ENCODE assay signal across 8 mouse cellular contexts in the genomic region with DNA sequence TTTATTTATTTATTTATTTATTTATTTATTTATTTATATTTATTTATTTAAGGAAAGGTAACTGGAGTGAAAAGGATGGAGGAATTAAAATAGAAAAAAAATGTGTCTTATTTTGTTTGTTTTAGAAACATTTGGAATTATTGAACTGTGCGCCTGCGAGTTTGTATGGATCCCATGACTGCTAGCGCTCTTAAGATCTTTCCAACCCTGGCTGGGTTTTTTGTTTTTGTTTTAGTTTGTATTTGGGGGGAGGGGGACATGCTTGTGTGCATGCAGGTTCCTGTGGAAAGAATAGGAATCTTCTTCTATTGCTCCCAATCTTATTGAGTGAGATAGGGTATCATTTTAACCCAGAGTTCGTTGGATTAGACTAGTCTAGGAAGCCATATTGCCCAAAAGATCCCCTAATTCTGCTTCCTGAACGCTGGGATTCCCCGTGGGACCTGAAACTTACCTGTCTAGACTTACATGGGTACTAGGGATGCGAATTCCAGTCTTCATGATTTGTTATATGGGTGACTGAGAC. TPM values are rescaled to one million over a fixed set of nuclear protein-coding genes. Genes with fewer than 3 reads are reported as not detected.
DNase-seq lines count a peak whose midpoint lies in the region; ATAC-seq and TF ChIP-seq lines count a peak whose summit lies in the region.

No protein-coding gene starts in this region.

- peak overlapping the region; percentile 48; the same call in 1 of the 2 replicates for H3K9ac ChIP-seq in embryonic facial prominence, embryonic 14.5 days (ENCODE audit: low read depth, low read length)
- H3K9ac ChIP-seq in intestine, postnatal 0 days (ENCODE audit: low read depth, low read length), result no peak overlapping the region
- H3K9ac ChIP-seq in neural tube, embryonic 14.5 days (replicated peaks; ENCODE audit: low read depth, low read length), result peak overlapping the region; percentile 34; the same call in 1 of the 2 replicates

- TF ChIP-seq CTCF in intestine, postnatal 0 days (IDR thresholded peaks at IDR 0.05; ENCODE audit: low read depth), result no peak

- WGBS in embryonic facial prominence, embryonic 14.5 days, result 26% methylated on average over 7 of the region's 7 CpGs
- WGBS in intestine, postnatal 0 days, result 31% methylated on average over 7 of the region's 7 CpGs
- WGBS in neural tube, embryonic 14.5 days, result 25% methylated on average over 7 of the region's 7 CpGs

- H3K4me3 ChIP-seq in embryonic facial prominence, embryonic 14.5 days (ENCODE audit: low read depth, low read length), result peak overlapping the region; percentile 77
- H3K4me3 ChIP-seq in intestine, postnatal 0 days (ENCODE audit: low read depth, low read length), result peak overlapping the region; percentile 74
- H3K4me3 ChIP-seq in neural tube, embryonic 14.5 days (ENCODE audit: low read depth, low read length), result peak overlapping the region; percentile 73

- peaks cover 27% of the 10 kb centered on the region for H3K36me3 ChIP-seq in embryonic facial prominence, embryonic 14.5 days (ENCODE audit: control insufficient read depth, insufficient read depth, low read length)
- H3K36me3 ChIP-seq in intestine, postnatal 0 days (ENCODE audit: control insufficient read depth, insufficient read depth), result peaks cover 11% of the 10 kb centered on the region; the same call in 1 of the 2 replicates
- peaks cover 8% of the 10 kb centered on the region for H3K36me3 ChIP-seq in neural tube, embryonic 14.5 days (ENCODE audit: control insufficient read depth, insufficient read depth, low read length)

- peaks cover 6% of the 10 kb centered on the region; the same call in 1 of the 2 replicates for H3K4me1 ChIP-seq in embryonic facial prominence, embryonic 14.5 days (ENCODE audit: control insufficient read depth, insufficient read depth, low read length)
- no peaks in the 10 kb centered on the region; the same call in 1 of the 2 replicates for H3K4me1 ChIP-seq in intestine, postnatal 0 days (replicated peaks; ENCODE audit: control insufficient read depth, insufficient read depth, low read length)
- peaks cover 7% of the 10 kb centered on the region for H3K4me1 ChIP-seq in neural tube, embryonic 14.5 days (ENCODE audit: control insufficient read depth, insufficient read depth, low read length)

- H3K4me2 ChIP-seq in embryonic facial prominence, embryonic 14.5 days (ENCODE audit: low read depth, low read length), result peak overlapping the region; percentile 83
- H3K4me2 ChIP-seq in intestine, postnatal 0 days (replicated peaks; ENCODE audit: low read depth), result peak overlapping the region; percentile 61
- H3K4me2 ChIP-seq in neural tube, embryonic 14.5 days (ENCODE audit: low read depth, low read length), result peak overlapping the region; percentile 52

- DNase-seq in left cerebral cortex, postnatal 4 days, result peak; percentile 5
- no peak for DNase-seq in left cerebral cortex, adult 8-10 months (ENCODE audit: low spot score in 2 of 2)
- DNase-seq in embryonic facial prominence, embryonic 14.5 days (ENCODE audit: low spot score), result no peak
- no peak for DNase-seq in gastrocnemius, postnatal 36 days
- DNase-seq in lung, postnatal 14 days, result no peak
- no peak for DNase-seq in spleen, postnatal 14 days (ENCODE audit: low spot score in 2 of 2)

- no peak; the same call in 1 of the 2 replicates for ATAC-seq in embryonic facial prominence, embryonic 14.5 days (ENCODE audit: low read depth)
- no peak for ATAC-seq in intestine, postnatal 0 days
- no peak for ATAC-seq in neural tube, embryonic 14.5 days (ENCODE audit: low read depth)

- H3K27ac ChIP-seq in embryonic facial prominence, embryonic 14.5 days (replicated peaks; ENCODE audit: low read depth, low read length), result no peak overlapping the region
- H3K27ac ChIP-seq in intestine, postnatal 0 days (ENCODE audit: low read depth, low read length), result no peak overlapping the region
- H3K27ac ChIP-seq in neural tube, embryonic 14.5 days (ENCODE audit: low read depth, low read length), result peak overlapping the region; percentile 52; the same call in 1 of the 2 replicates

- intact Hi-C loops in left cerebral cortex, postnatal 4 days (cut with DNase I), result no loop called here
- intact Hi-C loops in gastrocnemius, postnatal 36 days (cut with DNase I), result no loop called here

- no peaks in the 10 kb centered on the region for H3K9me3 ChIP-seq in embryonic facial prominence, embryonic 14.5 days (ENCODE audit: control insufficient read depth, low read length)
- H3K9me3 ChIP-seq in intestine, postnatal 0 days (ENCODE audit: control insufficient read depth), result no peaks in the 10 kb centered on the region
- H3K9me3 ChIP-seq in neural tube, embryonic 14.5 days (ENCODE audit: control insufficient read depth, low read length), result no peaks in the 10 kb centered on the region

- H3K27me3 ChIP-seq in embryonic facial prominence, embryonic 14.5 days (replicated peaks; ENCODE audit: control insufficient read depth, insufficient read depth, low read length), result no peaks in the 10 kb centered on the region
- H3K27me3 ChIP-seq in intestine, postnatal 0 days (replicated peaks; ENCODE audit: control insufficient read depth, insufficient read depth, low read length), result no peaks in the 10 kb centered on the region
- no peaks in the 10 kb centered on the region for H3K27me3 ChIP-seq in neural tube, embryonic 14.5 days (ENCODE audit: control insufficient read depth, insufficient read depth, low read length)

RNA-seq across cellular contexts. Expression of gene Cwf19l1, which starts 0.3 kb away (rescaled TPM):
- total RNA-seq in left cerebral cortex, postnatal 4 days (2021), result 10 to 100 TPM; 21.7 to 24.4 TPM
- 10 to 100 TPM; 18.1 to 22.0 (median 19.1) TPM for total RNA-seq in left cerebral cortex, adult 8-10 months (2022)
- polyA plus RNA-seq in embryonic facial prominence, embryonic 14.5 days (2014; fragmentation: Nextera tagmentation; extraction: Ambion mirVana), result 23.0 and 29.5 TPM in 2 replicates
- polyA plus RNA-seq in intestine, postnatal 0 days (2015; fragmentation: Nextera tagmentation; extraction: Ambion mirVana), result 10.7 and 12.5 TPM in 2 replicates
- 32.2 and 35.6 TPM in 2 replicates for polyA plus RNA-seq in neural tube, embryonic 14.5 days (2014; fragmentation: Nextera tagmentation; extraction: Ambion mirVana)
- total RNA-seq in gastrocnemius, postnatal 36 days (2021), result 1 to 10 TPM; 5.6 to 5.9 TPM

RNA-seq across cellular contexts. Expression of gene Bloc1s2, which starts 10.2 kb away (rescaled TPM):
- 10 to 100 TPM; 87.2 to 92.2 TPM for total RNA-seq in left cerebral cortex, postnatal 4 days (2021)
- 10 to 100 TPM; 53.2 to 61.1 (median 58.7) TPM for total RNA-seq in left cerebral cortex, adult 8-10 months (2022)
- polyA plus RNA-seq in embryonic facial prominence, embryonic 14.5 days (2014; fragmentation: Nextera tagmentation; extraction: Ambion mirVana), result 79.1 and 79.6 TPM in 2 replicates
- polyA plus RNA-seq in intestine, postnatal 0 days (2015; fragmentation: Nextera tagmentation; extraction: Ambion mirVana), result 76.2 and 78.4 TPM in 2 replicates
- polyA plus RNA-seq in neural tube, embryonic 14.5 days (2014; fragmentation: Nextera tagmentation; extraction: Ambion mirVana), result 178 and 189 TPM in 2 replicates
- total RNA-seq in gastrocnemius, postnatal 36 days (2021), result 10 to 100 TPM; 11.5 to 12.3 TPM

RNA-seq across cellular contexts. Expression of gene Chuk, which starts 28.7 kb away (rescaled TPM):
- 10 to 100 TPM; 61.4 to 64.7 TPM for total RNA-seq in left cerebral cortex, postnatal 4 days (2021)
- total RNA-seq in left cerebral cortex, adult 8-10 months (2022), result 10 to 100 TPM; 39.6 to 46.5 (median 44.0) TPM
- polyA plus RNA-seq in embryonic facial prominence, embryonic 14.5 days (2014; fragmentation: Nextera tagmentation; extraction: Ambion mirVana), result 32.0 and 37.3 TPM in 2 replicates
- polyA plus RNA-seq in intestine, postnatal 0 days (2015; fragmentation: Nextera tagmentation; extraction: Ambion mirVana), result 41.2 and 46.7 TPM in 2 replicates
- 68.8 and 70.0 TPM in 2 replicates for polyA plus RNA-seq in neural tube, embryonic 14.5 days (2014; fragmentation: Nextera tagmentation; extraction: Ambion mirVana)
- 10 to 100 TPM; 13.7 to 17.8 TPM for total RNA-seq in gastrocnemius, postnatal 36 days (2021)

RNA-seq across cellular contexts. Expression of gene Pkd2l1, which starts 56.2 kb away (rescaled TPM):
- not detected for total RNA-seq in left cerebral cortex, postnatal 4 days (2021)
- total RNA-seq in left cerebral cortex, adult 8-10 months (2022), result under 1 TPM; 0.17 to 0.59 (median 0.44) TPM
- polyA plus RNA-seq in embryonic facial prominence, embryonic 14.5 days (2014; fragmentation: Nextera tagmentation; extraction: Ambion mirVana), result 0.11 TPM in 1 of 2 replicates, not detected in the other
- not detected in 2 replicates for polyA plus RNA-seq in intestine, postnatal 0 days (2015; fragmentation: Nextera tagmentation; extraction: Ambion mirVana)
- 3.0 and 4.0 TPM in 2 replicates for polyA plus RNA-seq in neural tube, embryonic 14.5 days (2014; fragmentation: Nextera tagmentation; extraction: Ambion mirVana)
- not detected for total RNA-seq in gastrocnemius, postnatal 36 days (2021)

Comparison
In these comparisons a context has a peak if more than half of its experiments do, and no peak if none do; other contexts are left out.
1. RNA of gene Bloc1s2, which starts 10.2 kb away (total RNA-seq): 87.2 to 92.2 TPM in left cerebral cortex, postnatal 4 days and 53.2 to 61.1 TPM in left cerebral cortex, adult 8-10 months; 11.5 to 12.3 TPM in gastrocnemius, postnatal 36 days; every median in the first group is over 4 times any median in the second.
2. Peak in every context shown above with its lines, with median percentiles within 50 percentile points of each other: H3K4me2 ChIP-seq and H3K4me3 ChIP-seq.